Mouse (Mus musculus) CH12.LX (cell line): ENCODE measurements around the gene Dagla.

ENCODE experiments used
- CTCF ChIP-seq, 2 experiments: IDR thresholded peaks in 1 of 2; conservative IDR thresholded peaks in 1 of 2; 2 replicates each; pipeline ENCODE4 v1.5.1; 2011 to 2012; ENCODE audit warnings: low read depth in 2 of 2, low read length in 2 of 2, improper control_type of control experiment in 1 of 2, inconsistent platforms in 1 of 2, mild to moderate bottlenecking in 1 of 2, moderate library complexity in 1 of 2
- UBTF ChIP-seq: IDR thresholded peaks from 2 replicates; pipeline ENCODE4 v1.6.1; 2012; ENCODE audit warnings: low read depth, mild to moderate bottlenecking, inconsistent platforms, low read length, improper control_type of control experiment, moderate library complexity

- TF ChIP-seq CTCF (conservative IDR thresholded peaks at IDR 0.05 in 1 of 2, IDR thresholded peaks at IDR 0.05 in 1 of 2; ENCODE audit: low read depth in 2 of 2, low read length in 2 of 2) (no peak), UBTF (no peak)
Observed at GRCm38 (mm10) chr19:10198286-10198685, 106.4 kb downstream of the Dagla start.
